Mouse (Mus musculus) lung, adult 10 weeks (tissue): ENCODE measurements around the gene Dnah7b. TPM values are rescaled to one million over a fixed set of nuclear protein-coding genes. Genes with fewer than 3 reads are reported as not detected.

Experiments used
- polyA plus RNA-seq: library from polyadenylated mRNA; stranded (reverse); fragments of 350-450 nt; fragmentation: Illumina TruSeq; extraction: RNeasy Lipid Tissue Mini Kit (QIAGEN cat#74804); gene quantifications from one replicate; pipeline ENCODE4 v1.2.3, GENCODE M21; 2014; ENCODE audit warnings: low read depth, low replicate concordance; ENCODE audit not compliant: insufficient read depth

Gene Dnah7b
- polyA plus RNA-seq = 2.3 TPM

DNA sequence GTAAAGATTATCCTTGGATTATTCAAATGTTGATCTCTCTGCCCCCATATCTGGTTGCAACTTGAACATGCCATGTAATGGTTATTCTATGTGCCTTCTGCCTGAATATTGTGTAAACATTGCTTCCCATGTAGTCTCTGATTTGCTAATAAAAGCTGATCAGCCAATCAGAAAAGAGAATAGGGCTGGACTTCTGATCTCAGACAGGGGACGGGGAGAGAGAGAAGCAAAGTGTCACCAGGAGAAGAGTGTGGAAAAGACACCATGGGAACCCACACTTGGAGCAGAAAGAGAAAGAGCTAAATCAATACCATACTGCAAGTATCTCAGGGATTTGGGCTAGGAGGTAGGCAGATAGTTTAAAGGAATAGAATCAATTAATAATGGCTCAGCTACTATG, at the start of gene Dnah7b:
Dnah7b (plus strand) TSS at position 301 of the 400 bp plus-strand sequence.

Other genes starting within 250 kb of the Dnah7b start
- not detected for gene Gm5269, start 176.0 kb upstream of the Dnah7b start, polyA plus RNA-seq
- 4.8 TPM for gene Slc40a1, start 139.8 kb upstream of the Dnah7b start, polyA plus RNA-seq